Mouse (Mus musculus) cerebellum, adult 2 months (tissue): Measurements from ENCODE around the gene Maats1. TPM values are rescaled to one million over a fixed set of nuclear protein-coding genes. Genes with fewer than 3 reads are reported as not detected.

ENCODE experiments used
- DNase-seq, 2 experiments: peaks; one replicate each; pipeline ENCODE4 v3.0.0; 2021
- H3K27ac ChIP-seq: fragments of 200-500 bp; 2 replicates; pipeline ENCODE4 v1.5.1; 2012; ENCODE audit warnings: low read length, control low read depth, inconsistent platforms; ENCODE audit not compliant: insufficient read depth
- H3K27me3 ChIP-seq: fragments of 200-500 bp; 2 replicates; pipeline ENCODE4 v1.6.1; 2012; ENCODE audit warnings: inconsistent platforms, mild to moderate bottlenecking, low read length, moderate library complexity; ENCODE audit not compliant: control insufficient read depth, insufficient read depth
- H3K4me1 ChIP-seq: fragments of 200-500 bp; 2 replicates; pipeline ENCODE4 v1.6.1; 2011; ENCODE audit warnings: low read length; ENCODE audit not compliant: control insufficient read depth, insufficient read depth
- H3K4me3 ChIP-seq: fragments of 200-500 bp; replicated peaks from 2 replicates; pipeline ENCODE3; 2011; ENCODE audit warnings: mild to moderate bottlenecking, low read depth, low read length, control low read depth; ENCODE audit not compliant: insufficient read depth
- CTCF ChIP-seq: fragments of 200-500 bp; IDR thresholded peaks from 2 replicates; pipeline ENCODE4 v1.5.1; 2011; ENCODE audit warnings: low read depth, mild to moderate bottlenecking, control low read depth, low read length, moderate library complexity, borderline replicate concordance; ENCODE audit not compliant: insufficient read depth
- POLR2A ChIP-seq: fragments of 200-500 bp; IDR thresholded peaks from 2 replicates; pipeline ENCODE4 v1.6.1; 2011; ENCODE audit warnings: low read length, control low read depth, borderline replicate concordance; ENCODE audit not compliant: insufficient read depth
- WGBS: fragments of 180-500 bp; shearing (Covaris S2); methylation state at CpG from one replicate; pipeline ENCODE4 v1.1.7; 2018; 5-methylcytosine and 5-hydroxymethylcytosine counted together
- polyA plus RNA-seq: library from polyadenylated mRNA; depleted of rRNA; stranded (reverse); fragments of >200 nt; gene quantifications from 2 replicates; pipeline ENCODE4 v1.2.3, GENCODE M21; 2012

The Maats1 gene
- polyA plus RNA-seq, 1 experiment, result 0.39 TPM

DNA sequence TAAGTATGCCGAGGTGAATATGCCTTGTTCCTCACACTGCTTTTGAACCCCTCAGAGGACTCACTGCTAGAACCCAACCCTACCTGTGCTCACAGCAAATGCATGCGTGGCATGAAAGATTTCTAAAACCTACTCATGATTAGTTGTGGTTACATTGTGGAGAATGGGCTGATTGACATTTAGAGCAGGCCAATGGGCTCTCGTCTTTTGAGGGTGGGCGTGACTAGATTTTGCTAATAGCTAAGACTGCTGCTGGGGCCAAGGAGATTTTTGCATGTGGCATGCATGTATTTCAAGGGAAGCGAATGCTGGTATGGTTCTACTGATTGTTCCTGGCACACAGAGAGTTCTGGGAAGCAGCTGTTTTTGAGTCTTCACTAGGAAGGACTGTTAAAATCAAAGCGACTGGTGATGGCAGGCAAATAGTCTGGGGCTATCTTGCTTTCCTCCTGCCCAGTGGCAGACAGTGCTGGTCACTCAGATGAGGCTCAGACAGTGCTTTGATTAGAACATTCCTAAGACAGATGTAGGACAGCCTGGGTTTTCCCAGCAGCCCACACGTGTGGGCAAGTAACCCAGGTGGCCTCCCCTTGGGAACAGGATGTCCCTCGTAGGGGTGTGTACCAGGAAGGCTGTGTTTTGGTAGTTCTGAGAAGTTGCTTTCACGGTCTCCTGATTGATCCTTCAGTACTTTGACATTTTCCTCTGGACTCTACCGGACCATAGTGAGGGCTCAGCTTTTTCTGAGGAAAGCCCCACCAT lies 32.6 kb upstream of the Maats1 start:
- 88% methylated on average over 10 of the region's 10 CpGs for whole genome bisulfite sequencing
- Histone ChIP-seq H3K4me3 (no peak overlapping the region), H3K27me3 (no peaks in the 10 kb centered on the region), H3K27ac (no peak overlapping the region), H3K4me1 (no peaks in the 10 kb centered on the region)
- TF ChIP-seq CTCF (no peak), POLR2A (no peak)
- no peak for DNase-seq

DNA sequence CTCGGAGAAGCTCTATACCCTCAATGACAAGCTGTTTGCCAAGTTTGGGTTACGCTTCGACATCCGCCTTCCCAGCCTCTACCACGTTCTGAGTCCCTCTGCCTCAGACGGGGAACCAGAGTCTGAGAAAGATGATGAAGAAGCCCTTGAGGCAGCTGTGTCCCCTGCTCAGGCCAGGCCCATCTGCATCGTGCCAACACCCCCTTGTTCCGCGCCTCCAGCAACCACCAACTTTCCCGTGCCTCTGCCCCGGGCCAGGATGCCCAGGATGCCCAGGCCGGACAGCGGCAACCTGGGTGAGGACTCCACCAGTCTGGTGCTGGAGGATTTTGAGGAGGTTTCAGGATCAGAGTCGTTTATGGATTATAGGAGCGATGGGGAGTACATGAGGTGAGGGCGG lies 32.0 kb upstream of the Maats1 start:
- Histone ChIP-seq H3K27me3 (no peaks in the 10 kb centered on the region), H3K4me3 (no peak overlapping the region), H3K27ac (no peak overlapping the region), H3K4me1 (peaks cover 4% of the 10 kb centered on the region)
- DNase-seq, result no peak
- TF ChIP-seq POLR2A (no peak), CTCF (no peak)
- WGBS, result 76% methylated on average over 16 of the region's 16 CpGs

DNA sequence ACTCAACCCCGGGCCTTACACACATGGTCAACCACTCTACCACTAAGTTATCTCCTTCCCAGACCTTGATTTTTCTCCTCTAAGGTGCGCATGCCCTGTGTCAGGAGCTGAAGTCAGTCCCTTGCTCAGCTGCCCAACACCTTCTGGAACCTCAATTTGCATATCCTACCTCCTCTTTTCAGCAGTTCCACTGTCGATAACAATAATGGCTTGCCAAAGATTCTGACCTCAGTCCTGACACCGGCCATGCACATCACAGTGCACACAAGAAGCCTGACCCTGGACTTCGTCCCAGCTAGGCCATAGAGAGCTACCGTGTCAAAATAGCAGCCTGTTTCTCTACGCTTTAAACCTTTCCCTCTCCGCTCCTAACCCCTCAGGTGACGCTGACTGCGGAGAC lies 31.5 kb upstream of the Maats1 start:
- 82% methylated on average over 10 of the region's 10 CpGs for WGBS
- H3K4me1 ChIP-seq, result peaks cover 7% of the 10 kb centered on the region
- no peaks in the 10 kb centered on the region for H3K27me3 ChIP-seq
- H3K27ac ChIP-seq, result no peak overlapping the region
- TF ChIP-seq CTCF (no peak), POLR2A (no peak)
- H3K4me3 ChIP-seq, result no peak overlapping the region
- no peak for DNase-seq

DNA sequence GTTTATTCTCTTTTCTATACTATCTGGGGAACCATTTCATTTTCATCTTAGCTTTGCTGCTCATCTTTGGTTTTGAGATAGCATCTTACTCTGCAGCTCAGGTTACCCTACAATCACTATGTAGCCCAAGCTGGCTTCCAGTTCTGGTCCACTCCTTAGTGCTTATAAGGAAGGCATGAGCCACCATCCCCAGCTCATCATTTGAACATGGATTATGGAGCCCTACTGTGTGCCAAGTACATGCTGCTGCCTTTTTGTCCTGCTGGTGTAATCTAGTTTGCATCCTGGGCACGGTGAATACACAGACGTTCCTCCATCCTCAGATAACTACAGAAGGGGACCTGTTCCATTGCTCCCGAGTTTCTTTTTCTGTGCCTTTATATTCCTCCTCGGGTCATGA lies 30.9 kb upstream of the Maats1 start:
- Histone ChIP-seq H3K27me3 (no peaks in the 10 kb centered on the region), H3K4me1 (peaks cover 8% of the 10 kb centered on the region), H3K4me3 (no peak overlapping the region), H3K27ac (no peak overlapping the region)
- TF ChIP-seq CTCF (no peak), POLR2A (no peak)
- no peak for DNase-seq
- 90% methylated on average over 4 of the region's 4 CpGs for WGBS

- TF ChIP-seq CTCF (no peak), POLR2A (no peak)
- DNase-seq, result no peak
- no peak overlapping the region for H3K27ac ChIP-seq
- H3K4me1 ChIP-seq, result peaks cover 8% of the 10 kb centered on the region
- no peaks in the 10 kb centered on the region for H3K27me3 ChIP-seq
- no peak overlapping the region for H3K4me3 ChIP-seq
- 93% methylated on average over 15 of the region's 15 CpGs for WGBS
Observed at GRCm38 (mm10) chr16:38371705-38372296, 29.9 kb upstream of the Maats1 start.

GRCm38 (mm10) chr16:38370633-38371374 lies 28.9 kb upstream of the Maats1 start:
- Histone ChIP-seq H3K4me1 (peaks cover 8% of the 10 kb centered on the region), H3K27ac (no peak overlapping the region), H3K4me3 (no peak overlapping the region), H3K27me3 (no peaks in the 10 kb centered on the region)
- DNase-seq, result no peak
- no peak for TF ChIP-seq CTCF
- 68% methylated on average over 8 of the region's 8 CpGs for WGBS

DNA sequence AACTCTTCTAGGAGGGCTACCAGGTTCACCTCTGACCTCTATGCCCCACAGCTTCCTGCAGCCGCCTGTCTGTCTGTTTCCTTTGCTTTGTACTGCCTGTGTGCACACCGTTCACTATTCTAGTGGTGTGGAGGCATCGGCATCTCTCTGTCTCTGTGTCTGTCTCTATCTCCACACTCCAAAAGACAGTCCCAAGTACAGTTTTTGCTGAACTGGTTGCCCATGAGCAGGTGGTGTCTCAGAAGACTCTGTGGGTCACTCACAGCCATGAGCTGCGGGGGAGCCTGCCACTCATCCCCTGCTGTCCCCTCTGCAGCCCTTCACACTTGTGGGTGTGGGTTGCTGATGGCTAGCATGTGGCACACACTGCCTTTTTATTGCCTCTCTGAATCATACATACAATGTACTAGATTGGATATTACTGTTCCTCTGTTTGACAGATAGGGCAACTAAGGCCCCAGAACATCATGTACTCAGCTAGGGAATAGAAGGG lies 28.1 kb upstream of the Maats1 start:
- Histone ChIP-seq H3K27ac (no peak overlapping the region), H3K4me3 (no peak overlapping the region), H3K4me1 (peaks cover 8% of the 10 kb centered on the region), H3K27me3 (no peaks in the 10 kb centered on the region)
- 95% methylated on average over 4 of the region's 4 CpGs for WGBS
- TF ChIP-seq CTCF (no peak), POLR2A (no peak)
- no peak for DNase-seq

DNA sequence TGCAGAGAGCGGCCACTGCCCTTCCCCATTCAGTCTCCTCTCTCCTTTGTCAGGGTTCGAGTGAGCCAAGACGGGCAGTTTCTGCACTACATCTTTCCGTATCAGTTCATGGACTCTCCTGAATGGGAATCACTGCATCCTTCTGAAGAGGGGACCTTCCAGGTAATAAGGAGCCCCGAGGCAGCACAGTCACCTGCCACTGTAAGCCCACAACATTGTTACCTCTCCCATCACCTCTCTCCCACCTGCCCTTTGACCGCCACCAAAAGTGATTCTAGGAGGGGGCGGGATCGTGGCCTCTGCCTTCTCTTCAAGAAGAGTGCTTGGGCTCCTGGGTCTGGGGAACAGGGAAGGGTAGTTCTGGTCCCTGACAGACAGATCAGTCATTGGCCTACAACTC lies 27.5 kb upstream of the Maats1 start:
- H3K4me1 ChIP-seq, result peaks cover 8% of the 10 kb centered on the region
- 94% methylated on average over 8 of the region's 8 CpGs for WGBS
- no peak overlapping the region for H3K27ac ChIP-seq
- H3K27me3 ChIP-seq, result no peaks in the 10 kb centered on the region
- no peak overlapping the region for H3K4me3 ChIP-seq
- no peak for DNase-seq
- no peak for TF ChIP-seq POLR2A
- TF ChIP-seq CTCF, result no peak
